Mouse (Mus musculus) heart, postnatal 0 days (tissue): Measurements from ENCODE around the gene Msh3.

Source experiments
- CTCF ChIP-seq: IDR thresholded peaks from 2 replicates; pipeline ENCODE4 v1.5.1; 2016; ENCODE audit warnings: antibody characterized with exemption, control low read depth, low read depth
- EP300 ChIP-seq: IDR thresholded peaks from 2 replicates; pipeline ENCODE4 v1.6.1; 2016; ENCODE audit warnings: antibody characterized with exemption, low read depth

DNA sequence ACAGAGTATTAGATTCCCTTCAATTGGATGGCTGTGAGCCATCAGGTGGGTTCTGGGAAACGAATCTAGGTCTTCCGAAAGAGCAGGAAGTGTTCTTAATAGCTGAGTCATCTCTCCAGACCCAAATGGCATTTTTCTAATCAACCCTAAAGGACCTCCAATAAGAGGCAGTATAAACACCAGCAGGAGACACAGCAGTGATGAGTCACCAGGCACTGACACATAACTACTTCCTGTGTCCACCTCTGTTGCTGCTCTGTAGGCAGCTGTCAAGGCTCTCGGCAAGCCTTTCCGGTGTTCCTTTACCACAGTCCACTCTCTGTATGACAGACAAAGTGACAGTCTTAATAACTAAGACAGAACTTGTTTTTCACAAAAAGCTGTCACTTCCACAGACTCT is 113.4 kb downstream of the Msh3 start:
- no peak for TF ChIP-seq EP300
- no peak for TF ChIP-seq CTCF
